Mouse (Mus musculus): ENCODE measurements around the gene Pi16. TPM values are rescaled to one million over a fixed set of nuclear protein-coding genes. Genes with fewer than 3 reads are reported as not detected.
A peak's percentile ranks its signal among the peaks of the same experiment; 100 is the strongest.

The Pi16 gene
- polyA plus RNA-seq, 1 experiment from 2014 or later: 0.37 TPM

GRCm38 (mm10) chr17:29370984-29371723, 53.7 kb downstream of the Pi16 start:
- H3K27me3 ChIP-seq (replicated peaks): peaks cover 8% of the 10 kb centered on the region; the same call in 1 of the 2 replicates
- no peak overlapping the region for H3K27ac ChIP-seq
- H3K4me1 ChIP-seq: 0 out of 2 replicates have a peak, but pooled peaks cover 5% of the 10 kb centered on the region
- 8% methylated on average over 5 of the region's 5 CpGs for WGBS (ENCODE audit: insufficient replicate concordance)
- H3K4me2 ChIP-seq: no peak overlapping the region
- H3K36me3 ChIP-seq: no peaks in the 10 kb centered on the region
- H3K9me3 ChIP-seq (replicated peaks): no peaks in the 10 kb centered on the region
- no peak overlapping the region for H3K4me3 ChIP-seq
- H3K9ac ChIP-seq: no peak overlapping the region
- peak; percentile 18; the same call in 1 of the 2 replicates for ATAC-seq

- Histone ChIP-seq H3K4me1 (0 out of 2 replicates have a peak, but pooled peaks cover 5% of the 10 kb centered on the region), H3K36me3 (no peaks in the 10 kb centered on the region), H3K27ac (no peak overlapping the region), H3K4me3 (no peak overlapping the region), H3K4me2 (no peak overlapping the region), H3K9ac (no peak overlapping the region), H3K9me3 (replicated peaks) (no peaks in the 10 kb centered on the region), H3K27me3 (replicated peaks) (no peaks in the 10 kb centered on the region)
- WGBS (ENCODE audit: insufficient replicate concordance): 66% methylated on average over 10 of the region's 10 CpGs
- no peak for ATAC-seq
These were observed 58.4 kb downstream of the Pi16 start for GRCm38 (mm10) chr17:29375871-29376270.

GRCm38 (mm10) chr17:29378056-29378455, 60.6 kb downstream of the Pi16 start:
- H3K36me3 ChIP-seq: no peaks in the 10 kb centered on the region
- H3K27me3 ChIP-seq (replicated peaks): no peaks in the 10 kb centered on the region
- no peak overlapping the region for H3K9ac ChIP-seq
- 49% methylated on average over 8 of the region's 8 CpGs for WGBS (ENCODE audit: insufficient replicate concordance)
- H3K4me1 ChIP-seq: peaks cover 16% of the 10 kb centered on the region
- no peak overlapping the region for H3K4me2 ChIP-seq
- no peak for ATAC-seq
- H3K4me3 ChIP-seq: no peak overlapping the region
- H3K27ac ChIP-seq: no peak overlapping the region
- H3K9me3 ChIP-seq (replicated peaks): no peaks in the 10 kb centered on the region

Other genes starting within 250 kb of the Pi16 start
- 8.3 and 9.6 TPM in 2 replicates for gene Cdkn1a, start 226.7 kb upstream of the Pi16 start, polyA plus RNA-seq (2016; fragmentation: Nextera tagmentation; extraction: Ambion mirVana)
- 5.0 and 5.4 TPM in 2 replicates for gene Rab44, start 203.5 kb upstream of the Pi16 start, polyA plus RNA-seq (2016; fragmentation: Nextera tagmentation; extraction: Ambion mirVana)
- 0.18 and 0.33 TPM in 2 replicates for gene Cpne5, start 79.5 kb upstream of the Pi16 start, polyA plus RNA-seq (2016; fragmentation: Nextera tagmentation; extraction: Ambion mirVana)
- gene Ppil1, start 53.5 kb upstream of the Pi16 start, polyA plus RNA-seq (2016; fragmentation: Nextera tagmentation; extraction: Ambion mirVana): 123 and 126 TPM in 2 replicates
- gene BC004004, start 48.9 kb upstream of the Pi16 start, polyA plus RNA-seq (2016; fragmentation: Nextera tagmentation; extraction: Ambion mirVana): 51.5 and 54.6 TPM in 2 replicates
- gene Mtch1, start 30.3 kb downstream of the Pi16 start, polyA plus RNA-seq (2016; fragmentation: Nextera tagmentation; extraction: Ambion mirVana): 107 and 109 TPM in 2 replicates
- gene Fgd2, start 43.2 kb downstream of the Pi16 start, polyA plus RNA-seq (2016; fragmentation: Nextera tagmentation; extraction: Ambion mirVana): 5.1 and 5.9 TPM in 2 replicates
- 112 and 114 TPM in 2 replicates for gene Pim1, start 173.1 kb downstream of the Pi16 start, polyA plus RNA-seq (2016; fragmentation: Nextera tagmentation; extraction: Ambion mirVana)
- gene Gm17657, start 232.0 kb downstream of the Pi16 start, polyA plus RNA-seq (2016; fragmentation: Nextera tagmentation; extraction: Ambion mirVana): not detected in 2 replicates
- 7.4 and 7.9 TPM in 2 replicates for gene Tbc1d22b, start 232.1 kb downstream of the Pi16 start, polyA plus RNA-seq (2016; fragmentation: Nextera tagmentation; extraction: Ambion mirVana)
- gene Tmem217, start 234.7 kb downstream of the Pi16 start, polyA plus RNA-seq (2016; fragmentation: Nextera tagmentation; extraction: Ambion mirVana): 0.67 and 0.68 TPM in 2 replicates

Data from liver, embryonic 12.5 days (tissue).